Mouse (Mus musculus) MEL (cell line): ENCODE measurements around the gene Kynu. TPM values are rescaled to one million over a fixed set of nuclear protein-coding genes. Genes with fewer than 3 reads are reported as not detected.

Experiments used
- DNase-seq: peaks from one replicate; pipeline ENCODE4 v3.0.0; 2011; ENCODE audit warnings: low read depth, low spot score
- H3K27ac ChIP-seq: 2 replicates; pipeline ENCODE4 v1.5.1; 2012; ENCODE audit warnings: low read depth, mild to moderate bottlenecking, control low read depth, low read length, moderate library complexity; ENCODE audit not compliant: control insufficient read depth
- H3K27me3 ChIP-seq, 2 experiments: fragments of 150-350 bp in 1 of 2; sonication (generic) in 1 of 2; 2 replicates each; pipeline ENCODE4 v1.6.1; 2012; ENCODE audit warnings: low read length in 2 of 2, mild to moderate bottlenecking in 2 of 2, improper control_type of control experiment in 1 of 2, moderate library complexity in 1 of 2; ENCODE audit not compliant: insufficient read depth in 2 of 2, control insufficient read depth in 1 of 2
- H3K36me3 ChIP-seq, 2 experiments: 2 replicates each; pipeline ENCODE4 v1.6.1; 2012 to 2014; ENCODE audit warnings: low read length in 2 of 2, improper control_type of control experiment in 1 of 2, inconsistent platforms in 1 of 2, mild to moderate bottlenecking in 1 of 2; ENCODE audit not compliant: insufficient read depth in 2 of 2, control insufficient read depth in 1 of 2
- H3K4me1 ChIP-seq, 2 experiments: fragments of 150-350 bp in 1 of 2; sonication (generic) in 1 of 2; 2 replicates each; pipeline ENCODE4 v1.6.1; 2012; ENCODE audit warnings: low read length in 2 of 2, improper control_type of control experiment in 1 of 2, mild to moderate bottlenecking in 1 of 2; ENCODE audit not compliant: insufficient read depth in 2 of 2, control insufficient read depth in 1 of 2
- H3K4me3 ChIP-seq, 2 experiments: fragments of 150-350 bp in 1 of 2; sonication (generic) in 1 of 2; 2 replicates each; pipeline ENCODE4 v1.5.1; 2012; ENCODE audit warnings: low read depth in 2 of 2, low read length in 2 of 2, mild to moderate bottlenecking in 2 of 2, moderate library complexity in 2 of 2, control low read depth in 1 of 2, improper control_type of control experiment in 1 of 2; ENCODE audit not compliant: control insufficient read depth in 1 of 2, insufficient read depth in 1 of 2
- H3K79me2 ChIP-seq: 2 replicates; pipeline ENCODE4 v1.6.1; 2012; ENCODE audit warnings: mild to moderate bottlenecking, low read length, moderate library complexity; ENCODE audit not compliant: control insufficient read depth, poor library complexity, insufficient read depth
- H3K9ac ChIP-seq: 2 replicates; pipeline ENCODE4 v1.6.1; 2012; ENCODE audit warnings: low read depth, mild to moderate bottlenecking, control low read depth, low read length, moderate library complexity; ENCODE audit not compliant: control insufficient read depth, poor library complexity, severe bottlenecking
- H3K9me3 ChIP-seq: fragments of 150-350 bp; sonication (generic); replicated peaks from 2 replicates; pipeline ENCODE4 v1.6.1; 2012; ENCODE audit warnings: mild to moderate bottlenecking, low read length, improper control_type of control experiment, moderate library complexity; ENCODE audit not compliant: insufficient read depth
- CHD1 ChIP-seq: IDR thresholded peaks from 2 replicates; pipeline ENCODE4 v1.6.1; 2012; ENCODE audit warnings: low read depth, mild to moderate bottlenecking, inconsistent platforms, low read length, improper control_type of control experiment
- CHD2 ChIP-seq: IDR thresholded peaks from 2 replicates; pipeline ENCODE4 v1.6.1; 2011; ENCODE audit warnings: low read length, improper control_type of control experiment
- ELF1 ChIP-seq: IDR thresholded peaks from 2 replicates; pipeline ENCODE4 v1.6.1; 2014; ENCODE audit warnings: low read depth, mild to moderate bottlenecking, inconsistent platforms, low read length, improper control_type of control experiment, moderate library complexity
- EP300 ChIP-seq, 2 experiments: IDR thresholded peaks; 2 replicates each; pipeline ENCODE4 v1.6.1; 2011; ENCODE audit warnings: improper control_type of control experiment in 2 of 2, low read length in 2 of 2, low read depth in 1 of 2, mild to moderate bottlenecking in 1 of 2
- GATA1 ChIP-seq: IDR thresholded peaks from 2 replicates; pipeline ENCODE4 v1.6.1; 2011; ENCODE audit warnings: low read depth, low read length, improper control_type of control experiment
- HCFC1 ChIP-seq: IDR thresholded peaks from 2 replicates; pipeline ENCODE4 v1.6.1; 2012; ENCODE audit warnings: low read depth, mild to moderate bottlenecking, inconsistent platforms, low read length, improper control_type of control experiment, moderate library complexity
- KAT2A ChIP-seq: conservative IDR thresholded peaks from 2 replicates; pipeline ENCODE4 v1.6.1; 2012; ENCODE audit warnings: low read depth, low read length, improper control_type of control experiment, inconsistent platforms
- MAFK ChIP-seq: IDR thresholded peaks from 2 replicates; pipeline ENCODE4 v1.6.1; 2011; ENCODE audit warnings: low read depth, mild to moderate bottlenecking, low read length, improper control_type of control experiment, borderline replicate concordance
- MAX ChIP-seq: IDR thresholded peaks from 2 replicates; pipeline ENCODE4 v1.6.1; 2011; ENCODE audit warnings: low read length, improper control_type of control experiment
- MEF2A ChIP-seq: IDR thresholded peaks from 2 replicates; pipeline ENCODE4 v1.6.1; 2014; ENCODE audit warnings: low read depth, mild to moderate bottlenecking, inconsistent platforms, low read length, improper control_type of control experiment; ENCODE audit not compliant: poor library complexity, insufficient replicate concordance, severe bottlenecking; ENCODE audit errors: extremely low read depth
- MXI1 ChIP-seq: IDR thresholded peaks from 2 replicates; pipeline ENCODE4 v1.6.1; 2011; ENCODE audit warnings: mild to moderate bottlenecking, low read depth, low read length, improper control_type of control experiment
- MYB ChIP-seq: IDR thresholded peaks from 2 replicates; pipeline ENCODE4 v1.6.1; 2011; ENCODE audit warnings: mild to moderate bottlenecking, low read depth, low read length, improper control_type of control experiment
- MYC ChIP-seq: IDR thresholded peaks from 2 replicates; pipeline ENCODE4 v1.6.1; 2011; ENCODE audit warnings: low read depth, mild to moderate bottlenecking, low read length, improper control_type of control experiment, moderate library complexity
- NELFE ChIP-seq: IDR thresholded peaks from 2 replicates; pipeline ENCODE4 v1.6.1; 2011; ENCODE audit warnings: low read depth, low read length, improper control_type of control experiment
- NRF1 ChIP-seq: IDR thresholded peaks from 2 replicates; pipeline ENCODE4 v1.6.1; 2014; ENCODE audit warnings: low read depth, mild to moderate bottlenecking, inconsistent platforms, low read length, improper control_type of control experiment, moderate library complexity; ENCODE audit not compliant: poor library complexity, insufficient read depth, severe bottlenecking
- POLR2AphosphoS5 ChIP-seq: IDR thresholded peaks from 2 replicates; pipeline ENCODE4 v1.6.1; 2012; ENCODE audit warnings: low read depth, borderline replicate concordance, mild to moderate bottlenecking, inconsistent platforms, low read length, moderate library complexity, mixed read lengths
- RAD21 ChIP-seq: IDR thresholded peaks from 2 replicates; pipeline ENCODE4 v1.6.1; 2011; ENCODE audit warnings: mild to moderate bottlenecking, low read depth, low read length, improper control_type of control experiment
- RCOR1 ChIP-seq: IDR thresholded peaks from 2 replicates; pipeline ENCODE4 v1.6.1; 2012; ENCODE audit warnings: low read depth, mild to moderate bottlenecking, inconsistent platforms, low read length, improper control_type of control experiment
- SMC3 ChIP-seq: IDR thresholded peaks from 2 replicates; pipeline ENCODE4 v1.6.1; 2011; ENCODE audit warnings: low read depth, low read length, improper control_type of control experiment
- TAL1 ChIP-seq: IDR thresholded peaks from 2 replicates; pipeline ENCODE4 v1.6.1; 2012; ENCODE audit warnings: mild to moderate bottlenecking, inconsistent platforms, low read length, moderate library complexity, mixed read lengths
- TBP ChIP-seq: IDR thresholded peaks from 2 replicates; pipeline ENCODE4 v1.8.0; 2011; ENCODE audit warnings: low read depth, low read length, improper control_type of control experiment
- TCF12 ChIP-seq: IDR thresholded peaks from 2 replicates; pipeline ENCODE4 v1.6.1; 2014; ENCODE audit warnings: low read depth, mild to moderate bottlenecking, inconsistent platforms, low read length, improper control_type of control experiment, moderate library complexity
- UBTF ChIP-seq: IDR thresholded peaks from 2 replicates; pipeline ENCODE4 v1.6.1; 2012; ENCODE audit warnings: low read depth, mild to moderate bottlenecking, inconsistent platforms, low read length, improper control_type of control experiment, moderate library complexity, borderline replicate concordance; ENCODE audit not compliant: insufficient read depth
- USF1 ChIP-seq: IDR thresholded peaks from 2 replicates; pipeline ENCODE4 v1.6.1; 2014; ENCODE audit warnings: low read depth, mild to moderate bottlenecking, inconsistent platforms, low read length, improper control_type of control experiment, moderate library complexity
- USF2 ChIP-seq, 2 experiments: IDR thresholded peaks; 2 replicates each; pipeline ENCODE4 v1.6.1; 2011 to 2012; ENCODE audit warnings: improper control_type of control experiment in 2 of 2, low read length in 2 of 2, borderline replicate concordance in 1 of 2, inconsistent platforms in 1 of 2, low read depth in 1 of 2, mild to moderate bottlenecking in 1 of 2; ENCODE audit not compliant: insufficient read depth in 1 of 2
- ZC3H11A ChIP-seq: IDR thresholded peaks from 2 replicates; pipeline ENCODE4 v1.6.1; 2012; ENCODE audit warnings: low read depth, mild to moderate bottlenecking, inconsistent platforms, low read length, improper control_type of control experiment
- ZKSCAN1 ChIP-seq: IDR thresholded peaks from 2 replicates; pipeline ENCODE4 v1.6.1; 2012; ENCODE audit warnings: low read depth, mild to moderate bottlenecking, inconsistent platforms, low read length, improper control_type of control experiment, moderate library complexity
- ZNF384 ChIP-seq: IDR thresholded peaks from 2 replicates; pipeline ENCODE4 v1.6.1; 2012; ENCODE audit warnings: low read depth, mild to moderate bottlenecking, inconsistent platforms, low read length, improper control_type of control experiment
- polyA plus RNA-seq, 2 experiments: library from polyadenylated mRNA; stranded (reverse) in 1 of 2; unstranded in 1 of 2; fragments of >175 nt in 1 of 2; fragments of >200 nt in 1 of 2; gene quantifications; 2 replicates each; pipeline versions ENCODE4 v1.2.1 to v1.2.4; 2012; ENCODE audit warnings: low replicate concordance in 2 of 2, low read depth in 1 of 2; ENCODE audit not compliant: insufficient read length in 2 of 2, insufficient read depth in 1 of 2, missing spikeins in 1 of 2
- total RNA-seq: library from RNA; depleted of rRNA; stranded (reverse); fragments of 300-350 nt; gene quantifications from 2 replicates; pipeline ENCODE4 v1.2.3, GENCODE M21; 2012

Gene Kynu
- total and polyA plus RNA-seq, 3 experiments: 0.04 TPM; not detected in 2

GRCm38 (mm10) chr2:43587832-43588231 lies 32.7 kb downstream of the Kynu start:
- Histone ChIP-seq H3K79me2 (no peaks in the 10 kb centered on the region), H3K4me1 (no peaks in the 10 kb centered on the region), H3K9ac (no peak overlapping the region), H3K27me3 (no peaks in the 10 kb centered on the region; a peak in 1 of 4 replicates), H3K9me3 (no peaks in the 10 kb centered on the region), H3K27ac (no peak overlapping the region), H3K4me3 (no peak overlapping the region), H3K36me3 (no peaks in the 10 kb centered on the region)
- no peak for TF ChIP-seq TAL1
- no peak for TF ChIP-seq MXI1
- TF ChIP-seq CHD2: no peak
- no peak for TF ChIP-seq ZC3H11A
- no peak for TF ChIP-seq SMC3
- TF ChIP-seq EP300 (IDR thresholded peaks at IDR 0.05; ENCODE audit: low read depth in 1 of 2, low read length in 2 of 2): peak; percentile 62 to 71
- TF ChIP-seq MYC: no peak
- TF ChIP-seq RCOR1: no peak
- peak; percentile 46 for TF ChIP-seq GATA1
- no peak for TF ChIP-seq ZNF384
- no peak; the same call in 1 of the 2 replicates for TF ChIP-seq TCF12
- TF ChIP-seq KAT2A: no peak
- no peak for TF ChIP-seq UBTF
- TF ChIP-seq ZKSCAN1: no peak
- 0 out of 2 replicates have a peak, but pooled peaks have one; percentile 25 for TF ChIP-seq MAFK
- 0 out of 2 replicates have a peak, but pooled peaks have one; percentile 45 for TF ChIP-seq MYB
- no peak for TF ChIP-seq MEF2A
- TF ChIP-seq CHD1: no peak
- TF ChIP-seq MAX: 0 out of 2 replicates have a peak, but pooled peaks have one; percentile 37
- DNase-seq: peak; percentile 57

DNA sequence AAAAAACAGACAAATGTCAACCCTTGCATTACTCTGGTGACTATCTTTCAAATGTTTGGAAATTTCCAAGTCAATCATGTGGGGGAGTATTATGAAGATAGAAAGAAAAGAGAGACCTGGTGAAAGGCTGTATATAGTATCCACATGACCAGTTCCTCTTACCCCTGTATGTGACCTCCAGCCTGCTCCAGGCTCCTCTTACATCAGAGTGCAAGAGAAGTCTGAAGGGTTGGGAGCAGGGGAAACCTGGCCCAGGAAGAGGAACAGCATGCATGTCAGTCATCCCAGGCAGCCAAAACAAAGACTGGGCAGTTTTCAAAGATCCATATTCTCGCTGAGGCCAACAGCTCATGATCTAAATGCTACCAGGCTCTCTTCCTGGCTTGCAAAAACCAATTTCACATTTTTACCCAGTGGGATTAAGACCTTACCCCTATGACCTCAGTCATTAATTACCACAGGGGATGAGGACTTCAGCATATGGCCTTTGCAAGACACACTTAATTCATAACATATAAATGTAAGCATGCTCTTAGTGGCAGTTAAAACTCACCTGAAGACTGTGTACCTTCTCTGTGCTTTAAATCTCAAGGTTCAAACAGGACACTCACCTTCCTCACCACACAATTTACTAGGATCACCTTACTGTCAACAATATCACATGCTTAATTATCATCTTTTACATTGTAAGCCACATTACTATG lies 37.0 kb downstream of the Kynu start:
- Histone ChIP-seq H3K79me2 (no peaks in the 10 kb centered on the region), H3K27ac (no peak overlapping the region), H3K4me1 (no peaks in the 10 kb centered on the region), H3K4me3 (no peak overlapping the region), H3K9me3 (no peaks in the 10 kb centered on the region), H3K9ac (no peak overlapping the region), H3K27me3 (no peaks in the 10 kb centered on the region; a peak in 1 of 4 replicates), H3K36me3 (no peaks in the 10 kb centered on the region)
- TF ChIP-seq UBTF (no peak), RCOR1 (no peak), RAD21 (no peak), MAX (no peak), MAFK (no peak), POLR2AphosphoS5 (no peak), MYC (no peak), EP300 (IDR thresholded peaks at IDR 0.05; ENCODE audit: low read depth in 1 of 2, low read length in 2 of 2) (no peak), NRF1 (no peak), ZC3H11A (no peak), HCFC1 (no peak), NELFE (no peak), USF1 (no peak), MYB (no peak), MXI1 (no peak), KAT2A (no peak), USF2 (IDR thresholded peaks at IDR 0.05; ENCODE audit: borderline replicate concordance in 1 of 2, insufficient read depth in 1 of 2, low read depth in 1 of 2, low read length in 2 of 2) (no peak), ELF1 (no peak), TBP (no peak), CHD2 (no peak)
- DNase-seq: no peak
